10 mouse cellular contexts compared by ENCODE assay signal in genomic region chr4:45682746-45683145, GRCm38 (mm10).
"Had no signal": no experiment of that assay in that cellular context is flagged by ENCODE, and none has a peak within 500 bp of the region (broad histone marks: within the 10 kb centered on the region; RNA-seq: fewer than 3 reads in every experiment).

No protein-coding gene starts in this region.

- H3K4me1 ChIP-seq: heart, embryonic 13.5 days; heart, embryonic 15.5 days; intestine, embryonic 15.5 days; limb, embryonic 13.5 days; limb, embryonic 15.5 days; liver, embryonic 12.5 days had no signal

- H3K9me3 ChIP-seq: heart, embryonic 13.5 days; heart, embryonic 15.5 days; hindbrain, embryonic 12.5 days; intestine, embryonic 15.5 days; limb, embryonic 13.5 days; limb, embryonic 15.5 days; liver, embryonic 12.5 days had no signal

- H3K36me3 ChIP-seq: heart, embryonic 13.5 days; heart, embryonic 15.5 days; hindbrain, embryonic 12.5 days; intestine, embryonic 15.5 days; limb, embryonic 13.5 days; limb, embryonic 15.5 days; liver, embryonic 12.5 days had no signal

- H3K27me3 ChIP-seq: heart, embryonic 13.5 days; heart, embryonic 15.5 days; hindbrain, embryonic 12.5 days; intestine, embryonic 15.5 days; limb, embryonic 13.5 days; limb, embryonic 15.5 days had no signal

- DNase-seq: layer of hippocampus, postnatal 36 days; left cerebral cortex, postnatal 4 days had no signal

- H3K4me3 ChIP-seq: heart, embryonic 13.5 days; heart, embryonic 15.5 days; hindbrain, embryonic 12.5 days; intestine, embryonic 15.5 days; limb, embryonic 13.5 days; limb, embryonic 15.5 days; liver, embryonic 12.5 days had no signal

- H3K27ac ChIP-seq: heart, embryonic 13.5 days; heart, embryonic 15.5 days; hindbrain, embryonic 12.5 days; hindbrain, embryonic 14.5 days; intestine, embryonic 15.5 days; limb, embryonic 13.5 days; limb, embryonic 15.5 days; liver, embryonic 12.5 days had no signal
